Mouse (Mus musculus) lung, postnatal 36 days (tissue): ENCODE results near the gene Tle4.

Source experiments
- DNase-seq: peaks from one replicate; pipeline ENCODE4 v3.0.0; 2022; ENCODE audit warnings: mixed read lengths

Gene Tle4

GRCm38 (mm10) chr19:14518438-14519044 lies 79.3 kb downstream of the Tle4 start:
- DNase-seq, result peak; percentile 66

DNA sequence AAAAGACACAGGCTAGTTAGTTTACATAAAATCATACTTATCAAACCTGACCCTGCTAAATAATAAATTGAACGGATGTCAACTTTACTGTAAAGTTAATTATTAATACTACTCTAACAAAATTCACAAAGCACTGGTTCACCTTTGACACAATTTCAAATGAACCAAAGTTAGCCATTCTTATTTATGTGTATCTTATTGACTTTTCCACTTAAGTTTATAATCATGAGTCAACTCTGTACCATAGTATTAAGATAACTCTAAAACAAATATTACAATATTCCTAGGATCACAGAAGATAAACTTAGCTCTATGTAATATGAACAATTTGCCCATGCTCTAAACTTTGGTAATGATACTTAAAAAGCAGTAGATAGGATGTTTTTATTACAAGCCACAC lies 81.4 kb downstream of the Tle4 start:
- no peak for DNase-seq

DNA sequence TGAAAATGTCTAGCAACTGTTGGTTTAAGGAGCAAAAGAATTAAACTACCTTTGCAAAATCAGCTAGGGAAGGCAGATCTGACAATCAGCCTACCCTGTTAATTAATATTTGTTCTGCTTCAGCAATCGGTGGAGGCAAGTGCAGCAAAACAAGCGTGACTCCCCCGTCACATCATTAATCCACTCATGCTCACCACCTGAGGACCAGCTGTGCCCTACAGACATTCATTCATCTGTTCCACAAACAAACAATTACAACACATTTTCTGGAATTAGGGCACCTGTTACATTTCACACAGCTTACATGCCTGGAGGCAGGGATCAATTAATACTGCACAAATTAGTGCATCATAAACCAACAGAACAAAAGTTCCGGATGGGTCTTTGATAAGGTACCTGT lies 89.0 kb downstream of the Tle4 start:
- no peak for DNase-seq

DNA sequence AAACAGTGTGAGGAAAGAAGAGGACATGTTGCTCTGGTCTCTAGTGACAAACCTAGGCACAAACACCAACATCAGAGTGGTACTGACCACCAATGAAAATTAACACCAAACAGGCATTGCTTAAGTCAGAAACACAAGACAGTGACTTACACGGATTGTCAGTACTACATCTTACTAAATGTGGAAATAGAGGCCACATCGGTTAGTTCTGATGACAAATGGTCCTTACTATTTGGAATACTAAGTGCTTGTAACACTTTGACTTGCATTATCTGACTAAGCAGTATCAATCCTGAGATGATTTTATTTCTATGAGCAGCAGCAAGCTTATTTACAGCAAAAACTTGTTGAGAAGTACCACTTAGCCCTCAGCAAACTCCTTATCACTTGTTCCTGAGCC lies 89.9 kb downstream of the Tle4 start:
- DNase-seq, result no peak

- no peak for DNase-seq
Observed at GRCm38 (mm10) chr19:14506875-14507670, 90.8 kb downstream of the Tle4 start.

GRCm38 (mm10) chr19:14505885-14506548 lies 91.8 kb downstream of the Tle4 start:
- DNase-seq, result no peak

DNA sequence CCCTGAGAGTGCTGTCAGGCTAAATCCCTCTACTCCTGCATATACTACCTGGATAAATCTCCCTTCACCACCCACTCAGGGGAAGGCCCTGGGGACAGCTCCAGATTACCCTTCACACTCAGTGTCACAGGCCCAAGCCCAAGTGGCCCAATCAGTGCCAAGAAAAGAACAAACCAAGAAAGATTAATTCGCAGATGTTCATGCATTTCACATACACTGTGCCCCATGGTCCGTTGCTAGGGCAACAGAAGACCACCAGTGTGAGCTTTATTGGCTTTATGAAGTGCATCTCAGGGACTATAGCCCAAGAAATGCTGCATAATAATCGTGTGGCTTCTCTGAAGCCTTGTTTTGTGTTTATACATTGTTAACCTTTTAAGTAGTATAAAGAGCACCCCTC lies 92.5 kb downstream of the Tle4 start:
- no peak for DNase-seq

GRCm38 (mm10) chr19:14503862-14504261 lies 94.0 kb downstream of the Tle4 start:
- DNase-seq, result no peak

- peak; percentile 32 for DNase-seq
Observed at GRCm38 (mm10) chr19:14502234-14502633, 95.6 kb downstream of the Tle4 start.

GRCm38 (mm10) chr19:14499835-14500425 lies 97.9 kb downstream of the Tle4 start:
- no peak for DNase-seq

DNA sequence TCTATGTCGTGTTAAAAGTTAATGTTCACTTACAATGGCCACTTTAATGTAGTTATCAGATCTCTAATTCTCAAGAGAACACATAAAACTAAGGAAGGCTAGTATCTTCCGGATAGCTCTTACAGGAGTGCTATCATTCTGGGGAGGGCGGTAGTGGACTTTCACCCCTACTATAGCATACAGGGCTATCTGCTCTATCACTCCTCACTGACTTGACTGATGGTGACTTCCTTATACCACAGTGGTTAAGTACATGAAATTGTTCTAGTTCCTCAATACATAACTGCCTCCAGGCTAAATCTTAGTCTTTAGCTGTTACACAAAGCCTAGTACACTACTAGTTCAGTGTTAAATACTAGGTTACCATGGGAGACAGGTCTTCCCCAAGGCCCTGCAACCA lies 104.8 kb downstream of the Tle4 start:
- no peak for DNase-seq

- no peak for DNase-seq
Observed at GRCm38 (mm10) chr19:14487180-14487579, 110.7 kb downstream of the Tle4 start.

DNA sequence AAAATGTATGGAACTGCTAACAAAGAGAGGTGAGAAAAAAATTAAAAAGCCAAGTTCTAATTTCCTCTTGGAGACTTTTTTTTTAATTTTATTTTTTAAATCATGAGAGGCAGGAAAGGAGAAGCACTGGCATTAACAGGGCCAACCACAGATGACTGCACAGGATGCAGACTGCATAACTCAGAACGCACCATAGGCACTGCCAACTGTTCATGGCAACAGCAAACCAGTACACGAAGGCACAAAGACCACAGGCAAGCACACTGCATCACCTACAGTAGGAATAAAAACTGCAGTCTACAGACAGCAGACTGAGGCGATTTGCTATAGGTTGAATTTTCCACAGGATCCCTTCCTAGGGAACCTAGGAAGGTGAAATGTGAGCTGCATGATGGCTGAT lies 112.7 kb downstream of the Tle4 start:
- no peak for DNase-seq

DNA sequence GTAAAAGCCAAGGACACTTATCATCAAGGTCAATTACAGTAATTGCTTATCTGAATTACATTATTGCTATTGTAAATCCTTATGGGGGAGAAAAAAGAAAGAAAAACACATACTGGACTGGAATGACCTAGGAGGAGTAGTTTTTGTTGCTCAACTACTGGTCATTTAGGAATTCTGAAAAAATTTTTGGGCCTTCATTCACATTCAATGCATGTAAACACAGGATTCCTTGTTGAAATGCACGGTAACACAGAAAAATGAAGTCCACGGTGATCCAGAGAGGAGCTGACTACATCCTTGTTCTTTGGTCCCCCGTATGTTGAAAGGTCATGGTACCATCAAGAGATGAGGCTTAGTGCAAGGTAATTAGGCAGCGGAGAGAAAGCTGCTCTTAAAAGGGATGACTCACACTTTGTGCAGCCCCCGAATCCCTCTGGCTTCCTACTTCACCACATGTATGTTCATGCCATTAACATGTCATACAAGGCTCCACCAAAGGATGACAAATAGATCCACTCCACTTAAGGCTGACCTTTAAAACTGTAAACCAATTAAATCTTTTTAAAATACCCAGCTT lies 115.2 kb downstream of the Tle4 start:
- no peak for DNase-seq

- no peak for DNase-seq
Observed at GRCm38 (mm10) chr19:14481796-14482561, 115.9 kb downstream of the Tle4 start.

- DNase-seq, result peak; percentile 41
Observed at GRCm38 (mm10) chr19:14479711-14480110, 118.1 kb downstream of the Tle4 start.

GRCm38 (mm10) chr19:14469325-14469724 lies 128.5 kb downstream of the Tle4 start:
- DNase-seq, result no peak

DNA sequence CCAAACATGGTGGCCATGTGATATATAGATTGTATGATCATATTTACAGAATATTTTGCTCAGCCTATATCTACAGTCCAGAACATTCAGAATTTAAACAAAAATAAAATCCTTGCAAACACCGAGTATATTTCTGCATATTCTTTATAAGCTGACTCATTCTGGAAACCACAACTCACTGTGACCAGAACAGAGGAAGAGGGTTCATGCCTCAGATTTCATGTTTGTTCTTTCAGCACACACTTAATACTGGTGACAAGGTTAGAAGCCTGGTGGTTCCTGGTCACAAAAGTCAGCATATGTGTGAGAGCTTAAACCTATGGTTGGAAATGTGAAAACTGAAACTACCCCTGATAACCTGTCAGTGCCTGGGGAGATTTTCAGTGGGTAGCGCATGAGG lies 129.1 kb downstream of the Tle4 start:
- DNase-seq, result no peak

DNA sequence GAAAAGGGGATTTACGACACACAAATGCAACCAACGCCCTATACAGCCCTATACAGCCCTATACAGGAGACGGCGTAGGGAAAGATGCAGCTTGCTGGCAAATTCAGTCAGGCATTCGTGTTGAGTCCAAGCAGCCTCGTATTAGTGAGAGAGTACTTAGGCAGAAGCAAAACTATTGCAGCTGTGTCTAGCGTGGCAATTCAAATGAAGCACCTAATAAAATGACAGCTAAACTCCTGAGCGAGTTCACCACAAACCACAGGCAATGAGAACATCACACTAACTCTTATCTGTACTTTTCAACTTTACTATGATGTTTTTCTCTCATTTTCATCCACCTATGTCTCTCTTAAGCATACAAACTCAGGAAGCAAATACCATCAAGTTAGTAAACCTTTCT lies 131.8 kb downstream of the Tle4 start:
- DNase-seq, result no peak

- DNase-seq, result no peak
Observed at GRCm38 (mm10) chr19:14463281-14464079, 134.4 kb downstream of the Tle4 start.

GRCm38 (mm10) chr19:14453486-14453885 lies 144.4 kb downstream of the Tle4 start:
- no peak for DNase-seq

DNA sequence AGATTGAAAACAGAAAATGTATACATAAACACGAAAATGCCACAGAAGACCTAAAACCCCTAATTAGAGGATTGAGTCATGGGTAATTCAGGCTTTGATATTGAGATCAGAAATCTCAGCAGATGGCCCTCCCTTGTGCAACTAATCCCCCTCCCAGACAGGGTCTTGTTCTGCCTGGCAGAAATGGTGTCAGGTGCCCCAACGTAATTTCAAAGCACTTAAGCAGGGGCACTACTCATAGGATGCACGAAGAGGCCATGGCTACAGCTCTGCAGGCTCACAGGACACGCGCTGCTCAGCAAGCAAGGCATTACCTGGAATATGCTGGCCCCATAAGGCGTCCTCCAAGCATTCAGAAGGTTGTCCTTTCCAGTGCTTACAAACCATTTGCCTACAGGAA lies 146.5 kb downstream of the Tle4 start:
- no peak for DNase-seq
